Mouse (Mus musculus) adrenal gland, postnatal 4 days (tissue): ENCODE results near the gene Hoxd12. TPM values are rescaled to one million over a fixed set of nuclear protein-coding genes. Genes with fewer than 3 reads are reported as not detected.

Experiments used
- DNase-seq, 2 experiments: peaks; one replicate each; pipeline ENCODE4 v3.0.0; 2021 to 2022; ENCODE audit warnings: low spot score in 2 of 2, mixed read lengths in 2 of 2
- long read RNA-seq, 2 experiments: library from polyadenylated mRNA; stranded (forward); transcript quantifications; one replicate each; pipeline ENCODE4 v2.0.0; 2021
- total RNA-seq, 2 experiments: library from RNA; stranded (reverse); gene quantifications; 2 replicates each; pipeline ENCODE4 v1.2.3; 2021

The Hoxd12 gene
- not detected for total RNA-seq
- long read RNA-seq, experiment 1, result 0 reads
- long read RNA-seq, experiment 2, result 0 reads

- DNase-seq, result no peak
Measured at GRCm38 (mm10) chr2:74674881-74675665, at the start of gene Hoxd12. Gene Hoxd12 (plus strand): TSS chr2:74675013.

GRCm38 (mm10) chr2:74635412-74635811, 39.4 kb upstream of the Hoxd12 start:
- DNase-seq, result no peak

- DNase-seq, result no peak
Measured at GRCm38 (mm10) chr2:74642431-74642830, 32.4 kb upstream of the Hoxd12 start.

GRCm38 (mm10) chr2:74645631-74646030, 29.2 kb upstream of the Hoxd12 start:
- DNase-seq, result no peak

GRCm38 (mm10) chr2:74647082-74647864, 27.5 kb upstream of the Hoxd12 start:
- no peak for DNase-seq

GRCm38 (mm10) chr2:74652996-74653340, 21.8 kb upstream of the Hoxd12 start:
- DNase-seq, result no peak

GRCm38 (mm10) chr2:74653781-74654535, 20.9 kb upstream of the Hoxd12 start:
- no peak for DNase-seq

GRCm38 (mm10) chr2:74654743-74655419, 19.9 kb upstream of the Hoxd12 start:
- DNase-seq, result no peak

GRCm38 (mm10) chr2:74655420-74655781, 19.4 kb upstream of the Hoxd12 start:
- DNase-seq, result no peak

- DNase-seq, result no peak
Measured at GRCm38 (mm10) chr2:74655821-74656631, 18.8 kb upstream of the Hoxd12 start.

GRCm38 (mm10) chr2:74656632-74657021, 18.2 kb upstream of the Hoxd12 start:
- DNase-seq, result no peak

GRCm38 (mm10) chr2:74657251-74658023, 17.4 kb upstream of the Hoxd12 start:
- no peak for DNase-seq

GRCm38 (mm10) chr2:74658024-74658666, 16.7 kb upstream of the Hoxd12 start:
- no peak for DNase-seq

GRCm38 (mm10) chr2:74658667-74659371, 16.0 kb upstream of the Hoxd12 start:
- no peak for DNase-seq

GRCm38 (mm10) chr2:74659507-74660005, 15.3 kb upstream of the Hoxd12 start, which contains the start of gene Evx2:
Gene Evx2 (minus strand): TSS chr2:74659557.
- no peak for DNase-seq

GRCm38 (mm10) chr2:74660421-74661375, 14.1 kb upstream of the Hoxd12 start:
- no peak for DNase-seq

- no peak for DNase-seq
Measured at GRCm38 (mm10) chr2:74661685-74662084, 13.1 kb upstream of the Hoxd12 start.
